Comparison of ENCODE assay signal across 8 mouse cellular contexts in the genomic region with DNA sequence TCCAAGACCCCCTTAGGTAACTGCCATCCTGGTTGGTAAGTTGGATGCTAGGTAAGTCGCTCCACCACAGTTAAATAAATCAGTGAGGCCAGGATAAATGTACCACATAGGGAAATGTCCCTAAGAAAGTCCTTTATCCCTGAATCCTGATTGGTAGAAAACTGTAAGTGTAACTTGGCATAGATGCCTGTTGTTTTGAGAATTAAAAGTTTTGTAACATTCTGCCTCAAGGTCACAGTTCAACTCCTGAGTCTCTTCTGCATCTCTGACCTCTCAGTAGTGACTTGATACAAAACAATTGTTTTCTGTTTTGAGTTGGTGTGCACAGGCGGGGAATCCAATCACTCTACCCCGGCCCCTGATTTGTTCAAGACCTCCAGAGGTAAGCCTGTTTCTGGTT. TPM values are rescaled to one million over a fixed set of nuclear protein-coding genes. Genes with fewer than 3 reads are reported as not detected.
DNase-seq lines count a peak whose midpoint lies in the region; ATAC-seq and TF ChIP-seq lines count a peak whose summit lies in the region.

A gene (plus strand): TSS at position 264 of the 400 bp plus-strand sequence.

- H3K9me3 ChIP-seq in kidney, postnatal 0 days (replicated peaks; ENCODE audit: low read length) = no peaks in the 10 kb centered on the region
- H3K9me3 ChIP-seq in midbrain, embryonic 12.5 days = no peaks in the 10 kb centered on the region

- H3K36me3 ChIP-seq in kidney, postnatal 0 days (ENCODE audit: insufficient read depth, low read length) = no peaks in the 10 kb centered on the region
- H3K36me3 ChIP-seq in midbrain, embryonic 12.5 days = no peaks in the 10 kb centered on the region

- H3K4me1 ChIP-seq in kidney, postnatal 0 days (replicated peaks; ENCODE audit: insufficient read depth, low read length) = no peaks in the 10 kb centered on the region
- no peaks in the 10 kb centered on the region for H3K4me1 ChIP-seq in bone marrow, adult 2 months (ENCODE audit: control insufficient read depth, insufficient read depth, low read length)
- H3K4me1 ChIP-seq in midbrain, embryonic 12.5 days = no peaks in the 10 kb centered on the region

- TF ChIP-seq POLR2A in bone marrow, adult 2 months (IDR thresholded peaks at IDR 0.05; ENCODE audit: borderline replicate concordance, control insufficient read depth, low read depth, low read length) = no peak

- H3K27me3 ChIP-seq in kidney, postnatal 0 days (ENCODE audit: insufficient read depth, low read length) = no peaks in the 10 kb centered on the region
- H3K27me3 ChIP-seq in midbrain, embryonic 12.5 days = no peaks in the 10 kb centered on the region

- 84% methylated on average over 3 of the region's 3 CpGs for WGBS in kidney, postnatal 0 days
- 82% methylated on average over 3 of the region's 3 CpGs for WGBS in bone marrow, adult 2 months
- 94% methylated on average over 3 of the region's 3 CpGs for WGBS in large intestine, adult 2 months
- WGBS in midbrain, embryonic 12.5 days = 83% methylated on average over 3 of the region's 3 CpGs

- ATAC-seq in kidney, postnatal 0 days (replicated peaks; ENCODE audit: low FRiP score, low read depth) = no peak
- ATAC-seq in midbrain, embryonic 12.5 days (ENCODE audit: low FRiP score, low read depth) = no peak

- no peak within 1 kb of the TSS for H3K9ac ChIP-seq in kidney, postnatal 0 days (ENCODE audit: low read depth, low read length)
- no peak within 1 kb of the TSS for H3K9ac ChIP-seq in midbrain, embryonic 12.5 days (replicated peaks)

- no peak within 1 kb of the TSS for H3K27ac ChIP-seq in kidney, postnatal 0 days
- no peak within 1 kb of the TSS for H3K27ac ChIP-seq in bone marrow, adult 2 months (ENCODE audit: control insufficient read depth, insufficient read depth, low read depth, low read length, poor library complexity)
- no peak within 1 kb of the TSS for H3K27ac ChIP-seq in midbrain, embryonic 12.5 days (replicated peaks)

- no peak within 1 kb of the TSS for H3K4me2 ChIP-seq in kidney, postnatal 0 days (ENCODE audit: low read length)
- no peak within 1 kb of the TSS for H3K4me2 ChIP-seq in midbrain, embryonic 12.5 days (replicated peaks)

- TF ChIP-seq CTCF in kidney, postnatal 0 days (IDR thresholded peaks at IDR 0.05; ENCODE audit: low read depth) = no peak
- TF ChIP-seq CTCF in bone marrow, adult 2 months (IDR thresholded peaks at IDR 0.05; ENCODE audit: control insufficient read depth, insufficient read depth, low read length) = no peak

- no peak for DNase-seq in kidney, postnatal 0 days (ENCODE audit: low spot score)
- DNase-seq in kidney, postnatal 36 days = no peak
- DNase-seq in gastrocnemius, postnatal 4 days (ENCODE audit: low spot score in 2 of 2) = no peak
- DNase-seq in large intestine, adult 2 months (ENCODE audit: low read depth, low spot score) = no peak
- no peak for DNase-seq in ovary, postnatal 10 days (ENCODE audit: low spot score)
- no peak for DNase-seq in kidney, adult 11 months

- no peak within 1 kb of the TSS for H3K4me3 ChIP-seq in kidney, postnatal 0 days (replicated peaks; ENCODE audit: low read depth, low read length)
- no peak within 1 kb of the TSS for H3K4me3 ChIP-seq in bone marrow, adult 2 months (replicated peaks; ENCODE audit: control insufficient read depth, low read depth, low read length)
- no peak within 1 kb of the TSS for H3K4me3 ChIP-seq in midbrain, embryonic 12.5 days

RNA-seq across cellular contexts. Expression of the gene that starts here (rescaled TPM):
- polyA plus RNA-seq in kidney, postnatal 0 days (2015; fragmentation: Nextera tagmentation; extraction: Ambion mirVana) = 195 and 197 TPM in 2 replicates
- 163 and 286 TPM in 2 replicates for polyA plus RNA-seq in bone marrow, adult 2 months (2011; ENCODE audit: insufficient read depth, insufficient read length, low replicate concordance, missing spikeins)
- total RNA-seq in gastrocnemius, postnatal 4 days (2021) = 100 to 1,000 TPM; 232 to 252 TPM
- polyA plus RNA-seq in large intestine, adult 2 months (2012; rRNA removed) = 230 and 300 TPM in 2 replicates
- polyA plus RNA-seq in midbrain, embryonic 12.5 days (2016; fragmentation: Nextera tagmentation; extraction: Ambion mirVana) = 376 and 420 TPM in 2 replicates
